Mouse (Mus musculus) liver, embryonic 14.5 days (tissue): Measurements from ENCODE around the gene Akip1.

Experiments
- CTCF ChIP-seq: IDR thresholded peaks from 2 replicates; pipeline ENCODE4 v1.5.1; 2016; ENCODE audit warnings: antibody characterized with exemption, low read depth, control low read depth
- EP300 ChIP-seq: IDR thresholded peaks from 2 replicates; pipeline ENCODE4 v1.6.1; 2016; ENCODE audit warnings: antibody characterized with exemption, low read depth

GRCm38 (mm10) chr7:109674944-109675628 lies 28.4 kb upstream of the Akip1 start:
- TF ChIP-seq EP300 (no peak), CTCF (no peak)
